Comparison of ENCODE assay signal across 7 mouse cellular contexts in the genomic region with DNA sequence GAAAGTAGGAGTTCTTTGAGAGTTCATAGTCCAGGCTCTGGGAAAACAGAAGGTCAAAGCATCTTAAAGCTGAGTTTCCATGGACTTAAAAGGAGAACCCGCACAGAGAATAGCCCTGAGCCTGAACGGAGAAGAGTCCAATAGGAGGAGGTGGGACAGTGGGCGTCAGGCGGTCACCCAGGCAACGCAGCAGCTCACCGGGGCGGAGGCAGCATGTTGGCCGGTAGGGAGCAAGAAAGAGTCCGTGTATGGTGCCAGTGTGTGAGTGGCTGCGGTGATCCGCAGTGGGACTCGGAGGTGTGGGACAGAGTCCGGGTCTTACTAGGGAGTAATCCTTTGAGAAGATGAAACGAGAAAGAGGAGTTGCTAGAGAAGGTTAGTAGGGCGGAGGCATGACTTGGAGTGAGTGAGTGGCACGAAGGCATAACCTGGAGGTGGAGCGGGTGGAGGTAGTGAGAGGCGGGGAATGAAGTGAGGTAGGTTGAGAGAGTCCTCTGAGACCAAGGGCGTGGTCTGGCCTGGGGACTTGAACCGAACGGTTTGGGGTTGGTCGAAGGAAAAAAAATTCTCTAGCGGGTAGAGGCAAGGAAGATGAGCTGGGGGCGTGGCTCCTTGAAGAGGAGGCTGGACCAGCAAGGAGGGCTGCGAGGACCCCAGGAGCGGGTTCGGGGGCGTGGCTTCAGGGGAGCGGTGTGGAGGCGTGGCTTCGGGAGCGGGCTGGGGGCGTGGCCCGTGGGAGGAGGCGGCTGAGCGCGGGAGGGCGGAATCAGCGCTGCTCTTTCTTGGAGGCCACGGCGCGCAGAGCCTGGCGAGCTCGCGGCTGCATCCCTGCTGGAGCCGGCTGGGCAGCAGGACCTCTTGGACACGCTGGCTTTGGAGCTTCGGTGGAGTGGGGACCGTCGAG. TPM values are rescaled to one million over a fixed set of nuclear protein-coding genes. Genes with fewer than 3 reads are reported as not detected.
A peak's percentile ranks its signal among the peaks of the same experiment; 100 is the strongest.
DNase-seq lines count a peak whose midpoint lies in the region; ATAC-seq and TF ChIP-seq lines count a peak whose summit lies in the region.

Spata13 (plus strand) TSS at position 41 of the 904 bp plus-strand sequence.

- no peaks in the 10 kb centered on the region for H3K36me3 ChIP-seq in intestine, embryonic 16.5 days (ENCODE audit: control insufficient read depth, insufficient read depth, low read length)
- peaks cover 12% of the 10 kb centered on the region for H3K36me3 ChIP-seq in midbrain, embryonic 12.5 days
- H3K36me3 ChIP-seq in small intestine, adult 2 months (ENCODE audit: control insufficient read depth, insufficient read depth, low read length), result no peaks in the 10 kb centered on the region

- H3K9me3 ChIP-seq in intestine, embryonic 16.5 days (ENCODE audit: control insufficient read depth, low read length), result no peaks in the 10 kb centered on the region
- H3K9me3 ChIP-seq in midbrain, embryonic 12.5 days, result no peaks in the 10 kb centered on the region

- peak; percentile 96 for DNase-seq in adrenal gland, postnatal 14 days
- peak; percentile 99 for DNase-seq in embryo, embryonic 9.5 days (ENCODE audit: extremely low spot score)
- DNase-seq in gonadal fat pad, adult 2 months (ENCODE audit: low read depth), result peak; percentile 57
- peak; percentile 93 for DNase-seq in left cerebral cortex, postnatal 4 days

- TF ChIP-seq CTCF in small intestine, adult 2 months (IDR thresholded peaks at IDR 0.05; ENCODE audit: extremely low read depth, insufficient read length, insufficient replicate concordance, low read depth, low read length), result no peak

- intact Hi-C loops in left cerebral cortex, postnatal 4 days (cut with DNase I), result no loop called here

- peak within 1 kb of the TSS; percentile 96 for H3K4me2 ChIP-seq in intestine, embryonic 16.5 days (ENCODE audit: low read depth, low read length)
- H3K4me2 ChIP-seq in midbrain, embryonic 12.5 days (replicated peaks), result peak within 1 kb of the TSS; percentile 89

- under 1% methylated on average over 48 of the region's 50 CpGs for WGBS in intestine, embryonic 16.5 days
- WGBS in midbrain, embryonic 12.5 days, result under 1% methylated on average over 47 of the region's 50 CpGs
- WGBS in small intestine, adult 2 months, result 1% methylated on average over 48 of the region's 50 CpGs

- ATAC-seq in intestine, embryonic 16.5 days, result peak; percentile 96
- peak; percentile 86 for ATAC-seq in midbrain, embryonic 12.5 days (ENCODE audit: low FRiP score, low read depth)

- H3K4me1 ChIP-seq in intestine, embryonic 16.5 days (ENCODE audit: control insufficient read depth, insufficient read depth, low read length), result peaks cover 26% of the 10 kb centered on the region
- peaks cover 36% of the 10 kb centered on the region for H3K4me1 ChIP-seq in midbrain, embryonic 12.5 days
- peaks cover 25% of the 10 kb centered on the region for H3K4me1 ChIP-seq in small intestine, adult 2 months (ENCODE audit: control insufficient read depth, insufficient read depth, insufficient read length, low read length)

- H3K4me3 ChIP-seq in intestine, embryonic 16.5 days (ENCODE audit: low read length), result peak within 1 kb of the TSS; percentile 71
- peak within 1 kb of the TSS; percentile 78 for H3K4me3 ChIP-seq in midbrain, embryonic 12.5 days
- peak within 1 kb of the TSS; percentile 69 for H3K4me3 ChIP-seq in small intestine, adult 2 months (ENCODE audit: low read depth, low read length)

- peak; percentile 64 for TF ChIP-seq POLR2A in small intestine, adult 2 months (IDR thresholded peaks at IDR 0.05; ENCODE audit: low read depth, low read length)

- peak within 1 kb of the TSS; percentile 81 for H3K9ac ChIP-seq in intestine, embryonic 16.5 days (ENCODE audit: low read depth, low read length)
- H3K9ac ChIP-seq in midbrain, embryonic 12.5 days (replicated peaks), result peak within 1 kb of the TSS; percentile 80

- H3K27ac ChIP-seq in intestine, embryonic 16.5 days (ENCODE audit: low read length), result peak within 1 kb of the TSS; percentile 65
- H3K27ac ChIP-seq in midbrain, embryonic 12.5 days (replicated peaks), result peak within 1 kb of the TSS; percentile 84
- H3K27ac ChIP-seq in small intestine, adult 2 months (ENCODE audit: insufficient read depth, low read depth, low read length), result peak within 1 kb of the TSS; percentile 48

- peaks cover 2% of the 10 kb centered on the region; the same call in 1 of the 2 replicates for H3K27me3 ChIP-seq in intestine, embryonic 16.5 days (replicated peaks; ENCODE audit: control insufficient read depth, insufficient read depth, low read length)
- H3K27me3 ChIP-seq in midbrain, embryonic 12.5 days, result no peaks in the 10 kb centered on the region
- no peaks in the 10 kb centered on the region; the same call in 1 of the 2 replicates for H3K27me3 ChIP-seq in small intestine, adult 2 months (ENCODE audit: control insufficient read depth, insufficient read depth, low read length)

RNA-seq across cellular contexts. Expression of gene Spata13, which starts in this region (rescaled TPM):
- 110 and 120 TPM in 2 replicates for total RNA-seq in adrenal gland, postnatal 14 days (2021)
- polyA plus RNA-seq in gonadal fat pad, adult 2 months (2012; rRNA removed), result 17.6 and 22.2 TPM in 2 replicates
- 19.9 and 22.6 TPM in 2 replicates for polyA plus RNA-seq in intestine, embryonic 16.5 days (2015; fragmentation: Nextera tagmentation; extraction: Ambion mirVana)
- 10 to 100 TPM; 19.2 to 22.3 TPM for total RNA-seq in left cerebral cortex, postnatal 4 days (2021)
- polyA plus RNA-seq in midbrain, embryonic 12.5 days (2016; fragmentation: Nextera tagmentation; extraction: Ambion mirVana), result 79.6 and 84.9 TPM in 2 replicates
- 10.1 and 21.6 TPM in 2 replicates for polyA plus RNA-seq in small intestine, adult 2 months (2012; rRNA removed)

Comparison
In these comparisons a context has a peak if more than half of its experiments do, and no peak if none do; other contexts are left out.
1. Peak in every context shown above with its lines: DNase-seq, ATAC-seq, H3K4me3 ChIP-seq and H3K27ac ChIP-seq.